In genomic region chr17:56654771-56655170, GRCm38 (mm10) we compare ENCODE assay signal across 21 mouse cellular contexts. TPM values are rescaled to one million over a fixed set of nuclear protein-coding genes. Genes with fewer than 3 reads are reported as not detected.
DNase-seq lines count a peak whose midpoint lies in the region; ATAC-seq lines count a peak whose summit lies in the region.
"Had no signal": no experiment of that assay in that cellular context is flagged by ENCODE, and none has a peak within 500 bp of the region (broad histone marks: within the 10 kb centered on the region; RNA-seq: fewer than 3 reads in every experiment).

No protein-coding gene starts in this region.

- H3K9ac ChIP-seq in intestine, embryonic 16.5 days (ENCODE audit: low read depth, low read length): no peak overlapping the region
- H3K9ac ChIP-seq: embryonic facial prominence, embryonic 12.5 days; forebrain, embryonic 13.5 days; forebrain, embryonic 15.5 days; forebrain, postnatal 0 days had no signal

- H3K27ac ChIP-seq in intestine, embryonic 16.5 days (ENCODE audit: low read length): no peak overlapping the region
- H3K27ac ChIP-seq: embryonic facial prominence, embryonic 10.5 days; embryonic facial prominence, embryonic 12.5 days; forebrain, embryonic 13.5 days; forebrain, embryonic 15.5 days had no signal

- H3K4me3 ChIP-seq in intestine, embryonic 16.5 days (ENCODE audit: low read length): no peak overlapping the region
- H3K4me3 ChIP-seq: embryonic facial prominence, embryonic 10.5 days; embryonic facial prominence, embryonic 12.5 days; forebrain, embryonic 13.5 days; forebrain, embryonic 15.5 days had no signal

- WGBS in intestine, embryonic 16.5 days: 57% methylated on average over 2 of the region's 2 CpGs

- H3K36me3 ChIP-seq in intestine, embryonic 16.5 days (ENCODE audit: control insufficient read depth, insufficient read depth, low read length): no peaks in the 10 kb centered on the region
- H3K36me3 ChIP-seq: embryonic facial prominence, embryonic 10.5 days; embryonic facial prominence, embryonic 12.5 days; forebrain, embryonic 15.5 days; G1E had no signal

- peak; percentile 76 for ATAC-seq in intestine, embryonic 16.5 days
- ATAC-seq: activated CD4-positive, CD25-positive, alpha-beta regulatory T cell, adult 4 months; CD4-positive, CD25-positive, alpha-beta regulatory T cell, adult 4 months; forebrain, embryonic 13.5 days; forebrain, embryonic 15.5 days; forebrain, postnatal 0 days; Patski had no signal

- 0 out of 2 replicates have a peak, but pooled peaks cover 5% of the 10 kb centered on the region for H3K4me1 ChIP-seq in intestine, embryonic 16.5 days (ENCODE audit: control insufficient read depth, insufficient read depth, low read length)
- H3K4me1 ChIP-seq: embryonic facial prominence, embryonic 10.5 days; embryonic facial prominence, embryonic 12.5 days; forebrain, embryonic 13.5 days; forebrain, embryonic 15.5 days had no signal

- H3K9me3 ChIP-seq in intestine, embryonic 16.5 days (ENCODE audit: control insufficient read depth, low read length): no peaks in the 10 kb centered on the region
- H3K9me3 ChIP-seq: embryonic facial prominence, embryonic 10.5 days; embryonic facial prominence, embryonic 12.5 days; forebrain, embryonic 13.5 days; forebrain, embryonic 15.5 days; G1E had no signal

- H3K4me2 ChIP-seq in intestine, embryonic 16.5 days (ENCODE audit: low read depth, low read length): no peak overlapping the region
- H3K4me2 ChIP-seq: embryonic facial prominence, embryonic 12.5 days; forebrain, embryonic 13.5 days; forebrain, embryonic 15.5 days had no signal

- DNase-seq in adrenal gland, adult (ENCODE audit: inconsistent age in 2 of 2, low spot score in 1 of 2): peak; percentile 31 to 64
- no peak for DNase-seq in adrenal gland, postnatal 25 days
- peak; percentile 31 for DNase-seq in adrenal gland, postnatal 14 days
- DNase-seq in adrenal gland, adult 18-20 months (ENCODE audit: low spot score in 2 of 2): no peak
- DNase-seq: B cell, adult 2 months; cerebellum, adult 11-12 months; cerebellum, adult 2 months; cerebellum, adult 9-10 months; cerebellum, postnatal 10 days; cerebellum, postnatal 25 days; forebrain, postnatal 0 days had no signal

- no peaks in the 10 kb centered on the region for H3K27me3 ChIP-seq in intestine, embryonic 16.5 days (replicated peaks; ENCODE audit: control insufficient read depth, insufficient read depth, low read length)
- H3K27me3 ChIP-seq: CH12.LX; embryonic facial prominence, embryonic 12.5 days; forebrain, embryonic 13.5 days; forebrain, embryonic 15.5 days; Patski had no signal

RNA-seq across cellular contexts. Expression of gene Ranbp3, which starts 18.3 kb away (rescaled TPM):
- total RNA-seq in adrenal gland, postnatal 25 days (2021): 79.7 and 80.3 TPM in 2 replicates
- total RNA-seq in adrenal gland, postnatal 14 days (2021): 59.4 and 63.8 TPM in 2 replicates
- total RNA-seq in adrenal gland, adult 18-20 months (2021): 10 to 100 TPM; 64.9 to 75.7 TPM
- polyA plus RNA-seq in intestine, embryonic 16.5 days (2015; fragmentation: Nextera tagmentation; extraction: Ambion mirVana): 66.5 and 72.8 TPM in 2 replicates

RNA-seq across cellular contexts. Expression of gene Catsperd, which starts 26.8 kb away (rescaled TPM):
- 3.2 and 4.0 TPM in 2 replicates for total RNA-seq in adrenal gland, postnatal 25 days (2021)
- total RNA-seq in adrenal gland, postnatal 14 days (2021): 1.8 and 2.0 TPM in 2 replicates
- total RNA-seq in adrenal gland, adult 18-20 months (2021): 1 to 10 TPM; 2.4 to 4.3 TPM
- 0.55 and 0.81 TPM in 2 replicates for polyA plus RNA-seq in intestine, embryonic 16.5 days (2015; fragmentation: Nextera tagmentation; extraction: Ambion mirVana)
- total RNA-seq: G1E had no signal
- polyA plus RNA-seq: G1E had no signal

RNA-seq across cellular contexts. Expression of gene Lonp1, which starts 28.1 kb away (rescaled TPM):
- total RNA-seq in adrenal gland, postnatal 25 days (2021): 540 and 560 TPM in 2 replicates
- total RNA-seq in adrenal gland, postnatal 14 days (2021): 332 and 338 TPM in 2 replicates
- total RNA-seq in adrenal gland, adult 18-20 months (2021): 100 to 1,000 TPM; 458 to 700 TPM
- 56.5 and 57.6 TPM in 2 replicates for polyA plus RNA-seq in intestine, embryonic 16.5 days (2015; fragmentation: Nextera tagmentation; extraction: Ambion mirVana)

RNA-seq across cellular contexts. Expression of gene Rpl36, which starts 41.6 kb away (rescaled TPM):
- total RNA-seq in adrenal gland, postnatal 25 days (2021): 836 and 891 TPM in 2 replicates
- total RNA-seq in adrenal gland, postnatal 14 days (2021): 845 and 964 TPM in 2 replicates
- total RNA-seq in adrenal gland, adult 18-20 months (2021): 100 to 1,000 TPM; 765 to 908 TPM
- polyA plus RNA-seq in intestine, embryonic 16.5 days (2015; fragmentation: Nextera tagmentation; extraction: Ambion mirVana): 1,705 and 1,833 TPM in 2 replicates

RNA-seq across cellular contexts. Expression of gene 2410015M20Rik, which starts 45.2 kb away (rescaled TPM):
- 303 and 325 TPM in 2 replicates for total RNA-seq in adrenal gland, postnatal 25 days (2021)
- 450 and 452 TPM in 2 replicates for total RNA-seq in adrenal gland, postnatal 14 days (2021)
- total RNA-seq in adrenal gland, adult 18-20 months (2021): 100 to 1,000 TPM; 360 to 384 TPM
- 316 and 336 TPM in 2 replicates for polyA plus RNA-seq in intestine, embryonic 16.5 days (2015; fragmentation: Nextera tagmentation; extraction: Ambion mirVana)

Comparison
In these comparisons a context has a peak if more than half of its experiments do, and no peak if none do; other contexts are left out.
1. DNase-seq: peak in adrenal gland, adult (2 of 2) and adrenal gland, postnatal 14 days (single experiment); none in adrenal gland, postnatal 25 days (single experiment) and adrenal gland, adult 18-20 months (0 of 2).